Mouse (Mus musculus) heart, embryonic 13.5 days (tissue): Measurements from ENCODE around the gene Tas2r108. TPM values are rescaled to one million over a fixed set of nuclear protein-coding genes. Genes with fewer than 3 reads are reported as not detected.

Source experiments
- polyA plus RNA-seq: library from polyadenylated mRNA; unstranded; fragments of >200 nt; fragmentation: Nextera tagmentation; extraction: Ambion mirVana; gene quantifications from 2 replicates; pipeline ENCODE4 v1.2.1, GENCODE M21; 2015

Gene Tas2r108
- polyA plus RNA-seq, 1 experiment from 2014 or later = not detected

Other genes starting within 250 kb of the Tas2r108 start
- gene Agk, start 168.4 kb upstream of the Tas2r108 start, polyA plus RNA-seq = 33.9 and 40.6 TPM in 2 replicates
- 3.1 and 3.2 TPM in 2 replicates for gene E330009J07Rik, start 57.4 kb upstream of the Tas2r108 start, polyA plus RNA-seq
- not detected in 2 replicates for gene Wee2, start 54.4 kb upstream of the Tas2r108 start, polyA plus RNA-seq
- gene Ssbp1, start 22.2 kb upstream of the Tas2r108 start, polyA plus RNA-seq = 94.1 and 112 TPM in 2 replicates
- not detected in 2 replicates for gene Tas2r137, start 2.3 kb upstream of the Tas2r108 start, polyA plus RNA-seq
- gene Prss37, start 26.0 kb downstream of the Tas2r108 start, polyA plus RNA-seq = not detected in 2 replicates
- gene Olfr461, start 61.5 kb downstream of the Tas2r108 start, polyA plus RNA-seq = not detected in 2 replicates
- not detected in 2 replicates for gene Olfr460, start 76.0 kb downstream of the Tas2r108 start, polyA plus RNA-seq
- 0.47 and 0.53 TPM in 2 replicates for gene Clec5a, start 92.3 kb downstream of the Tas2r108 start, polyA plus RNA-seq
- gene Tas2r138, start 119.8 kb downstream of the Tas2r108 start, polyA plus RNA-seq = not detected in 2 replicates
- gene Mgam, start 135.3 kb downstream of the Tas2r108 start, polyA plus RNA-seq = 0.07 and 0.15 TPM in 2 replicates